Mouse (Mus musculus) C2C12 (cell line): ENCODE measurements around the gene Rflna. TPM values are rescaled to one million over a fixed set of nuclear protein-coding genes. Genes with fewer than 3 reads are reported as not detected.
A peak's percentile ranks its signal among the peaks of the same experiment; 100 is the strongest.

Source experiments
- H3K27me3 ChIP-seq: one replicate; pipeline ENCODE4 v1.6.1; 2011; ENCODE audit not compliant: control insufficient read depth, insufficient read depth, insufficient read length
- H3K36me3 ChIP-seq: one replicate; pipeline ENCODE4 v1.6.1; 2011; ENCODE audit not compliant: control insufficient read depth, insufficient read depth
- H3K4me3 ChIP-seq: one replicate; pipeline ENCODE4 v1.5.1; 2011; ENCODE audit warnings: mild to moderate bottlenecking, control low read depth; ENCODE audit not compliant: poor library complexity, insufficient read depth, severe bottlenecking
- H3K79me2 ChIP-seq: one replicate; pipeline ENCODE4 v1.6.1; 2011; ENCODE audit not compliant: control insufficient read depth, insufficient read depth
- H3K79me3 ChIP-seq: one replicate; pipeline ENCODE4 v1.6.1; 2011; ENCODE audit warnings: low read depth, control low read depth
- H3ac ChIP-seq: one replicate; pipeline ENCODE3; 2011; ENCODE audit warnings: low read depth; ENCODE audit not compliant: control insufficient read depth, insufficient read length
- CEBPB ChIP-seq: IDR thresholded peaks from one replicate; pipeline ENCODE4 v1.6.1; 2011; ENCODE audit warnings: low read depth, mild to moderate bottlenecking, control low read depth, moderate library complexity
- CTCF ChIP-seq: IDR thresholded peaks from one replicate; pipeline ENCODE4 v1.5.1; 2011; ENCODE audit not compliant: control insufficient read depth, insufficient read depth, insufficient read length
- FOSL1 ChIP-seq: IDR thresholded peaks from one replicate; pipeline ENCODE4 v1.8.0; 2011; ENCODE audit warnings: mild to moderate bottlenecking, low read length; ENCODE audit not compliant: poor library complexity, insufficient read depth, severe bottlenecking
- MAX ChIP-seq: IDR thresholded peaks from one replicate; pipeline ENCODE4 v1.6.1; 2011; ENCODE audit warnings: mild to moderate bottlenecking, control low read depth
- MYOD1 ChIP-seq: IDR thresholded peaks from one replicate; pipeline ENCODE4 v1.6.1; 2011; ENCODE audit warnings: low read depth; ENCODE audit not compliant: control insufficient read depth, insufficient read length
- MYOG ChIP-seq: IDR thresholded peaks from one replicate; pipeline ENCODE4 v1.6.1; 2011; ENCODE audit not compliant: control insufficient read depth, insufficient read length; ENCODE audit errors: extremely low read depth
- USF1 ChIP-seq: IDR thresholded peaks from one replicate; pipeline ENCODE4 v1.6.1; 2011; ENCODE audit warnings: low read depth, mild to moderate bottlenecking, control low read depth, moderate library complexity
- polyA plus RNA-seq: library from polyadenylated mRNA; unstranded; fragments of >200 nt; fragmentation: generic; extraction: Trizol; gene quantifications from one replicate; pipeline ENCODE4 v1.2.1, GENCODE M21; 2012; ENCODE audit warnings: missing spikeins

Gene Rflna
- polyA plus RNA-seq, 1 experiment: 0.19 TPM

- H3K79me2 ChIP-seq: no peaks in the 10 kb centered on the region
- no peaks in the 10 kb centered on the region for H3K36me3 ChIP-seq
- no peak overlapping the region for H3ac ChIP-seq
- H3K79me3 ChIP-seq: no peaks in the 10 kb centered on the region
- TF ChIP-seq USF1: no peak
- no peaks in the 10 kb centered on the region for H3K27me3 ChIP-seq
- H3K4me3 ChIP-seq: no peak overlapping the region
These were observed 41.6 kb upstream of the Rflna start for GRCm38 (mm10) chr5:124961433-124961832.

- Histone ChIP-seq H3K27me3 (no peaks in the 10 kb centered on the region), H3K79me3 (no peaks in the 10 kb centered on the region), H3K4me3 (no peak overlapping the region), H3K36me3 (no peaks in the 10 kb centered on the region), H3K79me2 (no peaks in the 10 kb centered on the region), H3ac (no peak overlapping the region)
- TF ChIP-seq MYOG: no peak
- no peak for TF ChIP-seq CTCF
- TF ChIP-seq CEBPB: no peak
- no peak for TF ChIP-seq MYOD1
- TF ChIP-seq FOSL1: no peak
- TF ChIP-seq USF1: no peak
- no peak for TF ChIP-seq MAX
These were observed 40.3 kb upstream of the Rflna start for GRCm38 (mm10) chr5:124962761-124963160.

DNA sequence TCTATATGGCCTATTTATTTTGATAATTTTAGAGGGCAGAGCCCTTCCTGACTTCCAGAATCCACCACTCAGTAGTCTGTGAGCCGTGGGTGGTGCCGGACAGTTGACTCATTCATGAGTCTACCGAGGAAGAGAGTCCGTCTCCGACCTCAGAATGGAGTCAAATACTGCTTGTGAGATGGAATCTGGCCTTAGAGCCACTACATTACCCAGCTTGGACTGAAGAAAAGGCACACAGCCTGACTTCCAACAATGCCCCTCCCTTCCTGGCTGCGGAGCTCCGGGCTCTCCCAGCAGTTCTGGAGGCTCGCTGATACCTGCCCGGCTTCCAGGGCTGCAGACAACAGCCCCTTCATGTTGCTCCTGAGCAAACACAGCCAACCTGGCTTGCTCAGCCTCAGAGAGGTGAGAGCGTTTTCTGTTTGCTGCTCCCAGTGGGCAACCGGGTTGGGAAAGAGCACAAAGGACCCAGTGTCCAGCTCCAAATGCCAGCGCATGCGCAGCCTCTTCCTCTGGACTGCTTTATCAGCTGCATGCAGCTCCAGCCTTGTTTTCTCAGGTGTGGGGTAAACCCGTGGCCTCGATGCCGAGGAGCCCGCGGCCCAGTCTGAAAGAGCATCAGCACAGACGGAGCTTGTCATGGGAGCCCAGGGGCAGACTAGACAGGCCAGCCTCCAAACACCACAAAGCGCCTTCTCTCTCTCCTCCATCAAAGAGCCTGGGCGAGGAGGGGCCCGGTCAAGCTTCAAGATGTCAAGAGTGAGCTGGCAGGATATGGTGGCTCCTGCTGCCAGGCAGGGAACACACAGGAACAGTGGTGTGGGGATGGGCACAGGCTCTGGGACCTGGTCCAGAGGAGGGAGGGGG is 39.0 kb upstream of the Rflna start:
- no peak overlapping the region for H3K4me3 ChIP-seq
- peak overlapping the region; percentile 5 for H3ac ChIP-seq
- no peaks in the 10 kb centered on the region for H3K27me3 ChIP-seq
- no peaks in the 10 kb centered on the region for H3K79me3 ChIP-seq
- no peaks in the 10 kb centered on the region for H3K36me3 ChIP-seq
- no peak for TF ChIP-seq MAX
- no peak for TF ChIP-seq USF1
- TF ChIP-seq CTCF: no peak
- TF ChIP-seq MYOD1: no peak
- no peaks in the 10 kb centered on the region for H3K79me2 ChIP-seq

DNA sequence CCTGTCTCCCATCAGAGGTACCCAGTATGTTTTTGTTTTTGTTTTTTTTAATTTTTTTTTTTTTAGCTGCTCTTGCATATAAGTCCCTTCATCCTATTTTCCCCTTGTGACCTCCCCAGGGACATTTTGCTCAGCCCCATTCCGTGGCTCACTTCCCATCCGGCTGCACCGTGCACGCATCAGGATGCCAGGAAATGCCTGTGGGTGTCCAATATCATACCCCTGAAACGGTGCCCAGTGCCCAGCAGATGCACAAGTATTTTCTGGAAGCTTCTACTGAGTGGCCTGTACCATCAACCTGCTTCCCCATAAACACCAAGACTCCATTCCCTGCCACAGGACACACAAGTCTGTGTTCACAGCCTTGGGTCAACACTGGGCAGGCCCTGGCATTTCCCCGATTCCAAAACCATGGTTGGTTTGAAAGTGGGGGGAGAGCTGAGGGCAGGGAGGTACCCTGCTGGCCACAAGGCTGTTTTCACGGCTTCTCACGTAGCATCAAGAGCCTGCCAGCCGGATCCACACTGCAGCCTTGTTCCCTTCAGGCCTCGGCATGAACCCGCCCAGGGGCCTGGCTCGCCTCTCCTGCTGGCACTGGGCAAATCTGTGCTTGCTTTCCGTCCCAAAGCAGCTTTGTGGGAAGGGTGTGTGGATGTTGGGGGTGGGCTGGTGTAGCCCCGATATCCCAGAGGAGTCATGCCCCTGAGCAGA is 36.2 kb upstream of the Rflna start:
- TF ChIP-seq MAX: peak; percentile 31
- TF ChIP-seq FOSL1: no peak
- Histone ChIP-seq H3K79me3 (no peaks in the 10 kb centered on the region), H3K27me3 (no peaks in the 10 kb centered on the region), H3K36me3 (no peaks in the 10 kb centered on the region), H3K79me2 (no peaks in the 10 kb centered on the region), H3ac (no peak overlapping the region), H3K4me3 (no peak overlapping the region)

DNA sequence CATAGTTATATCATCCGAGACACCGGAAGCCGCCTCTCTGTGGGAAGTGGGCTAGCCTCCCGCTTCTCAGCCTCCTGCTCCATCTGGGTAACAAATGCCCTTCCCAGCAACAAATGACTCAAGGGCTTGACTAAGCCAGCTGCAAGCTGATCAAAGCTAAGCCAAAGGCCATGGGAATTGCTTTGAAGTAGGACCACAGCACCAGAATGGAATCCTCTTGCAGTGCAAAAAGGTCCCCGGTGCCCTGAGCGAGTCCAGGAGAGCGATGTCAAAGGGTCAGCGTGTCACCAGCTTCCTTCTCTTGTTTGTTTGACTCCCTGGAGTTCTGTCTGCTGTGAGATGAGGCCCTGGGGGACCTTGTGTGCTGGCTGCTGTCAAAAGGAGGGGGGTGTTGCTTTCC is 33.2 kb upstream of the Rflna start:
- Histone ChIP-seq H3K79me3 (no peaks in the 10 kb centered on the region), H3K79me2 (no peaks in the 10 kb centered on the region), H3K27me3 (no peaks in the 10 kb centered on the region), H3ac (no peak overlapping the region), H3K4me3 (no peak overlapping the region), H3K36me3 (no peaks in the 10 kb centered on the region)
- no peak for TF ChIP-seq MYOD1
- no peak for TF ChIP-seq MAX
- no peak for TF ChIP-seq CTCF
- TF ChIP-seq MYOG: no peak
- TF ChIP-seq USF1: no peak
- TF ChIP-seq CEBPB: no peak
- no peak for TF ChIP-seq FOSL1

DNA sequence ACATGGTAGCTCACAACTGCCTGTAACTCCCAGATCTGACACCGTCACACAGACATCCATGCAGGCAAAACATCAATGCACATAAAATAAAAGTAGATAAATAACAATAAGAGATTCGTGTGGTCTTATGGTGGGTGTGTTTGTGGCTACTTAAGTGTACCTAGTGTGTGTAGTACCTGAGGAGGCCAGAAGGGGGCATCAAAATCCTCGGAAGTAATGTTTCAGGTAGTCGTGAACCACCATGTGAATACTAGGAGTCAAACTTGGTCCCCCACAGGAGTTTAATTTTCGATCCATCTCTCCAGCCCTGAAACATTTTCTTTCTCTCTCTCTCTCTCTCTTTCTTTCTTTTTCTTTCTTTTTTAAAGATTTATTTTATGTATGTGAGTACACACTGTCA is 16.8 kb upstream of the Rflna start:
- H3K36me3 ChIP-seq: no peaks in the 10 kb centered on the region
- H3K27me3 ChIP-seq: no peaks in the 10 kb centered on the region
- no peak overlapping the region for H3ac ChIP-seq
- H3K79me2 ChIP-seq: no peaks in the 10 kb centered on the region
- H3K79me3 ChIP-seq: no peaks in the 10 kb centered on the region
- no peak for TF ChIP-seq CEBPB
- no peak for TF ChIP-seq USF1
- TF ChIP-seq FOSL1: no peak
- no peak for TF ChIP-seq CTCF
- TF ChIP-seq MYOD1: no peak
- TF ChIP-seq MYOG: no peak
- TF ChIP-seq MAX: no peak
- no peak overlapping the region for H3K4me3 ChIP-seq
